Mouse (Mus musculus) layer of hippocampus, adult 2 months (tissue): ENCODE measurements at regions not wholly inside any gene's neighbourhood (a gene's known extent, or its start where the extent isn't known, plus 50 kb on each side); places are given as distances from the start of the nearest gene placed in this dataset.
"Not testable (repeated sequence)": the region's sequence is repeated elsewhere in the genome, so short reads cannot be mapped to it uniquely, and the experiment has no call there.

Source experiments
- DNase-seq, 2 experiments: peaks; one replicate each; pipeline ENCODE4 v3.0.0; 2022; ENCODE audit warnings: low spot score in 2 of 2
- H3K27ac ChIP-seq: fragments of 200-600 bp; 2 replicates; pipeline ENCODE4 v1.8.1; 2022
- H3K4me3 ChIP-seq: fragments of 200-600 bp; 2 replicates; pipeline ENCODE4 v1.8.1; 2022; ENCODE audit warnings: mild to moderate bottlenecking
- CTCF ChIP-seq: fragments of 200-600 bp; conservative IDR thresholded peaks from 2 replicates; pipeline ENCODE4 v1.8.1; 2022; ENCODE audit warnings: antibody characterized with exemption, mild to moderate bottlenecking, moderate library complexity

DNA sequence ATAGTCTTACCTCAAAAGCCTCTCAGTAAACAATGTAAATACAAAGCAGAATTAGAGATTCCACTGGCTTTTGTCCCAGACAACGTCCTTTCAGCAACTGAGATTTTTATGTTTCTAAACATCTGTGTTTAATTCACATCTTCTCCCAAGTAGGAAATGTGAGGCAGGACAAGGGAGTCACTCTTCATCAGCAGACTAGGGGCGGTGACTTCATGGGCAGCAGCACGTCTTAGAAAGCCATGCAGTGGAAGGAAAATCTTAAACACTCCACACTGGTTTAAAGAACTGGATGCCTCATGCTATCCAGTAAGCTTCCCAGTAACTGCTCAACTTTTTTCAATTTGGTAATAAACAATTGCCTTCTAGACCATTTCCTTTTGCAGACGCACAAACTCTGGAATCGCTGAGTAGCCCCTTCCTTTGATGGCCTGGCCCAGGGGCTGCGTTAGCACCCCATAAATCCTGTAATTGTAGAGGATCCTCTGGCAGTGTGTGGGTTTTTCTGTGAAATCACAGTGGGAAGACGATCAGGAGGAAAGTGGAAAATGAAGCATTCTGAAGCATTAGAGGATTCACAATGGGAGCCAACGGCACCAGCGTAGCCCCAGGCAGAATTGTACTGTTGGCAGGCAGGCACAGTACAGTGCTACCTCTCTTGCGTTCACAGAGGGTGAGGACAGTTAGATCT is 1096.4 kb downstream of the A830018L16Rik start:
- Histone ChIP-seq H3K27ac (no peak overlapping the region), H3K4me3 (no peak overlapping the region)
- no peak for TF ChIP-seq CTCF
- DNase-seq = no peak

DNA sequence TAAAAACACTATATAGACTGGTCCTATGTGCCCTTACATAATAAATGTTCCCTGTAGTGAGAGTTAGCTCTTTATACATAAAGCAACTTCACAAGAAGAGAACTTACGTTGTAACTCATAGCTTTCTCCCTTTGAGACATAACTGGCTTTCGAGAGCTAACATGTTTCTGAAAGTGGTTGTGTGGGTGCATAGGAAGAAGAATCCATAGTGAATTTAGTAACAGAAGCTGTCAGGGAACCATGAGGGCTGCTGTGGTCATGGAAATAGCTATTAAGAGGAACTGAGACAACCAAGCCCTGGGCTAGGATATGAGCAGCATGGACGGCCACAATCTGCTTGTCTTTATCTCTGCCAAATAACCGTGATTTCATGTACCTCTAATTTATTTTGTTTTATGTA is 1105.7 kb downstream of the A830018L16Rik start:
- no peak for DNase-seq
- TF ChIP-seq CTCF = no peak
- no peak overlapping the region for H3K27ac ChIP-seq
- H3K4me3 ChIP-seq = no peak overlapping the region

DNA sequence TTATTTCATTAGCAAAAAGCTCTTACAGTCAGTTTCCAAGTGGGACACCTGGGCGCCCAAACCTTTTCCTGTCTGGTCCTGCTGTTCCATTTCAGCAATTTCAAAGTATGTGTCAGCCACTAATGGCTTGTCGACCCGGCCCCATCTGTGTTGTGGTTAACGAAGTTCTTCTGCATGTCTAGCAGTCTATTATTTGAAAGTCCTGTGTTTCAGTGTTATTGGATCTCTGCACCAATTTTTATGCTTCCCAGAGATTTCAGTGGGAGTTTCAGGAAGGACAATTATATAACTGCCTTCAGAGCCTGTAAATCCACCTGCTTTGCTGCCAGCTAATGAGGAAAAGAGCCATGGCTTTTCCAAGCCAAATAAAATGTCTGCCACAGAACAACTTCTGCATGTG is 1142.0 kb downstream of the A830018L16Rik start:
- Histone ChIP-seq H3K4me3 (no peak overlapping the region), H3K27ac (peak overlapping the region; percentile 2; the same call in 1 of the 2 replicates)
- peak in 1 of 2 experiments; percentile 37 for DNase-seq
- no peak for TF ChIP-seq CTCF

DNA sequence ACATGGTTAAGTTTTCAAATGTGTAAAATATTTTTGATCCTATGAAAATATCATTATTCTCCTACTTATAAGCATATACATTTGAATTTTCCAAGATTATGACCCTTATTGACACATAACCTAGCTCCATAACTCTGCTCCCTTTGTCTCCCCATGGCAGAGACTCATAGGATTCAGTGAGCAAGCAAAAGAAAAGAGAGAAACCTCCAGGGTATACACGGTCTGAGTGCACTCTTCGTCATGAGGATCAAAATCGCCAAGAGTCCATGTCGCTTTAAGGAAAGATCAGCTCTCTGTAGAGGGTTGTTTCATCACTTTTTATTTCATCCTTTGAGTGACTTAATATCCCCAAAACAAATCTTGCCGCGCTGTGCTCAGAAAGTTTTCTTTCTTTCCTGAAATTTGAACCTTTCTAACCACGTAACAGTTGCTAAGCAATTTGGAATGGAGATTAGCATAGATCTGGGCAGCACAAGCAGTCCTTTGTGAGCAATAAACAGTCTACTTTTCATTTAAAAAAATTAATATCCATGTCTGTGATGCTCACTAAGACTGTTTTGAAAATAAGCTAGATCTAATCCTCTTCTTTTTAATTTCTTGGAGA is 1158.0 kb downstream of the A830018L16Rik start:
- no peak for DNase-seq
- Histone ChIP-seq H3K4me3 (peak overlapping the region; percentile 19; the same call in 1 of the 2 replicates), H3K27ac (0 out of 2 replicates have a peak overlapping the region, but pooled peaks have one; percentile 24)
- no peak for TF ChIP-seq CTCF

DNA sequence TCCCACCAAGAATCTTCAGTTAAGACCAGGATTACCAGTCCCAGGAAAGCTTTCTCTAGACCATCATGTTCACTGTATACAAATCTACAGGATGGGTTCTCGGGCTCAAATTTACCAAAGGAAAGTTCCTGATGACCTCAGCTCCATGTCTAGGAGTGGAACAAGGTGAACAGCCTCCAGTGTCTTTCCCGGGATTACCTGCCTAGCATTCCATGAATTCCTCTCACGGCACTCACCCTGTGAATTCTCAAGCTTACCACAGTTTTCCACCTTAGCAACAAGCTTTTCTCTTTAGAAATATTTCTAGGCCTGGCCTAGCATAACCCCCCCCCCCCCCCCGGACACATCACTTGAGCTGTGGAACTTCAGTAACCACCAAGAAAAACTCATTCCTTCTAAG is 1158.9 kb downstream of the A830018L16Rik start:
- Histone ChIP-seq H3K27ac (no peak overlapping the region), H3K4me3 (no peak overlapping the region)
- no peak for DNase-seq
- TF ChIP-seq CTCF = no peak

DNA sequence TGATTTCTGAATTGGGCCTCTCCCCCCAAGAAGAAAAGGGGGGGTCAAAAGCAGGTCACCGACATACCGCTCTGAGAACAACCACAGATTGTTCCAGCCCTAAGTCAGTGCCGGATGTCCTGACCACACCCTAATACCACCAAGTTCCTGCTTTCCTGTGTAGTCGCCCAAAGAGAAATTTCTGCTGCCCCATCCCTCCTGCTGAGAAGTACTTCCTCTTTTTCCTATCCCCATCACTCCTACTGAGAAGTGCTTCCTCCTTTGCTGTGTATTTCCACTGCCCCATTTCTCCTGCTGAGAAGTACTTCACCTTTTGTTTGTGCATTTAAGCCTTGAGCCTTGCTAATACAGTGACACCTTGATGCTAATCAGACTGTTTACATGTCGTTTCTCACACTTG is 1160.4 kb downstream of the A830018L16Rik start:
- Histone ChIP-seq H3K27ac (no peak overlapping the region), H3K4me3 (no peak overlapping the region)
- TF ChIP-seq CTCF = no peak
- DNase-seq = no peak

DNA sequence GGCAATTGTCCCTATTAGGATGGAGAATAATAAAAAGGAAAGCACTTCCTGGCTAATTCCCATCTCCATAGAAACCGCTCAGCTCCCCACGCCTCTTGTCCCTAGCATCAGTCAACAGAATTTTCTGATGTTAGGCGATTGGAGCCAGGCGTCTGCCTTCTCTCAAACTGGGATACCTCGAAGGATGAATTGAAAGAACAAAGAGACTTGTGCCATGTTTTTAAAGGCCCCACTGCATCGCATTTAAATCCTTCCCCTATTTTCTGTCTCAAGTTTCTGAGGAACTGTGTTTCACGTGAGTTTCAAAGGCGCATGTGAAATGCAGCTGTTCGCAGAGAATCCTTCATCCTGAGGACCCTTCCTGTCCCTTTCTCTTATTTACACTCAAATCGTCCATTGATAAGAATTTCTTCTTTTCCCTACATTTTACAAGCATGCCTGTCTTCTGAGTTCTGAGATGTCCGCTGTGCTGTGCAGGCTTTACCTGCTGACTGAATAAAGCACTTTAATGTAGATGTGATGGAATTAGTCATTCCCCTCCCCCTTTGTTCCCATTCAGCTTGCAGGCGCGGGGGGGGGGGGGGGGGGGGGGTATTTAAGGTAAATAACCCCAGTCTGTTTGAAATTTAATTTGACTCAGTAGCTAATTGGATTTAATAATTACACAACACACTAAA is 1163.3 kb downstream of the A830018L16Rik start:
- no peak for TF ChIP-seq CTCF
- peak in 1 of 2 experiments; percentile 10 for DNase-seq
- H3K4me3 ChIP-seq = no peak overlapping the region; the same call in 1 of the 2 replicates
- no peak overlapping the region for H3K27ac ChIP-seq

DNA sequence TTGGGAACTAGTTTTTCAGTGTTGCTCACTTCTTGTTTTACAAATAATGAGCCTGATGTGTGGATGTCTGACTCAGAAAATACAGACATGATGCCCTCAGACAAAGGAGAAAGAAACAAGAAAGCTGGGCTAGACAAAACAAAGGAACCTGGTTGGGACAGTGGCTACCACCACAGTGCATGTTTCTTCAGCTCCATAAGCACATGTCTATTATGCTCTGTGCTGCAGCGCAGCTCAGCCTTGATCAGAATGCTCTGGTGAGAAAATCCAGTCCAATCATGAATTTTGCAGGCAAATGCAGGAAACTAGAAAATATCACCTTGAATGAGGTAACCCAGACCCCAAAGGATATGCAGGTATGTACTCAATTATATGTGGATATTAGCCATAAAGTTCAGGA is 1164.1 kb downstream of the A830018L16Rik start:
- DNase-seq = no peak
- no peak overlapping the region for H3K4me3 ChIP-seq
- H3K27ac ChIP-seq = no peak overlapping the region
- no peak for TF ChIP-seq CTCF

DNA sequence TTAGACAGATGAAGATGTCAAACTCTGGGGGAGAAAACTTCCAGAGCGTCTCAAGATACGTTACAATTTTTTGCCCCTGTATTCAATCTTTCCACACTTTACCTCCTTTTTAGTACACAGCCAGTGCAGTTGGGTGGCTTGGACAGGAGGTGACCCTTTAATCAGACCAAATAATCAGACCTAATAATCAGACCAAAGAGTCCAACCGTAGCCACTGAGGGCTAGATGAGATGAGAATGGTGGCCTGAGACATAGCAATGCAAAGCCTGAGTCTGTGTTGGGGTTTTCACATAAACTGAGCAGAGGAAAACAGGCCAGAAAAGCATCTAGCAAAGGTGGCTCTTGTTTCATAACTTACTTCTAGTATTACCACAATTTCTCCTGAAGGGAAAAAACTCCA is 1169.1 kb downstream of the A830018L16Rik start:
- H3K4me3 ChIP-seq = no peak overlapping the region
- no peak for TF ChIP-seq CTCF
- no peak for DNase-seq
- no peak overlapping the region for H3K27ac ChIP-seq

DNA sequence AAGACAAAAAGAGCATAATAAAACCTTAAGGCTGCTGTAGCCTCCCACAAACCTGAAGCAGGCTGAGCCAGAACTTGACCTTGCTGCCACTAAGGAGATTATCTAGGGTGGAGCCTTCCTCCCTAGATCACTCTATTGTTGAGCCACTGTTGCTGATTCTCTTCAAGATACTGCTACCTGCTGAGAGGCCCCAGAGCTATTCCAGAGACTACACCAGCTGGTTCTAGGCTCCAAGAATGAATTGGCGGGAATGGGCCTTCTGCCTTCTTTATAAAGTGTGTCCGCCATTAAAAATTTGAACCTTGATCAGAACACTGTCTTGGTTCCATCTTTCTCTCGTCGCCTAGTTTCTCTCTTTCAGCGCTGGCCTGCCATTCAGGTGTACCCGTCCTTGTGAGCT is 1173.1 kb downstream of the A830018L16Rik start:
- not testable (repeated sequence) for H3K4me3 ChIP-seq, DNase-seq, H3K27ac ChIP-seq

DNA sequence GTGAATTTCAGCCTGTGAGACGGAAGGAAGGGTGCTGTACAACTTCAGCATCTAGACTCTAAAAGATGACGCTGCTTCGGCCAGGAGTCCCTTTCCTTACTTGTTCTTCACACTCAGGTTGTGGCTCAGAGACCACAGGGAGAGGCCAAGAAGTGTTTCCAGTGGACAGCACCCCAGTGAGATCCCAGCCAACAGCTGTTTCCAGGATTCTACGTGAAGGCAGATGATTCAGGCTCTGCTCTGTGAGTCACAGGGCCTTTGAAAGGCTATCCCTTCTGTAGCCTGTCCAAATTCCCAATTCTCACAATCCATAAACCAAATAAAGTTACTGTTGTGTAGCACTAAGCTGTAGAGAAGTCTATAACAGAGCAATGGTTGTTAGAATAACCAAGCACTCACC is 1198.2 kb downstream of the A830018L16Rik start:
- no peak for DNase-seq
- Histone ChIP-seq H3K4me3 (no peak overlapping the region), H3K27ac (no peak overlapping the region)
- no peak for TF ChIP-seq CTCF

DNA sequence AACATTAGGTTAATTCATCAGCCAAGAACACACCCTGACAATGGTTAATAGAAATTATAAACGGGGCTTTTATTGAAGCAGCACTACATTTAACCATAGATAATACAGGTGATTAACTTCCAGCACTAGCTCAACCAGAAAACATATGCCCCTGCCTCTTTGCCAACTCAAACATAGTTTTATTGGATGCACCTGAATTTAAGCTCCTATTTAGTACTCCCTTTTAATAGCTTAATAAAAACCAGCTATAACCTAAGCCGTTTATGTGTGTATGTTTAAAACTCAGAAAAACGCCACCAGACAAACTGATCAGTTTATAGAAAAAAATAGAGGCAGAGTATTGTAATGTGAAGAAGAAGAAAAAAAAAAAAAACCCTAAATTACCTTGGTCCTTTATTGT is 1201.4 kb downstream of the A830018L16Rik start:
- DNase-seq = no peak
- H3K27ac ChIP-seq = no peak overlapping the region
- no peak for TF ChIP-seq CTCF
- H3K4me3 ChIP-seq = no peak overlapping the region

DNA sequence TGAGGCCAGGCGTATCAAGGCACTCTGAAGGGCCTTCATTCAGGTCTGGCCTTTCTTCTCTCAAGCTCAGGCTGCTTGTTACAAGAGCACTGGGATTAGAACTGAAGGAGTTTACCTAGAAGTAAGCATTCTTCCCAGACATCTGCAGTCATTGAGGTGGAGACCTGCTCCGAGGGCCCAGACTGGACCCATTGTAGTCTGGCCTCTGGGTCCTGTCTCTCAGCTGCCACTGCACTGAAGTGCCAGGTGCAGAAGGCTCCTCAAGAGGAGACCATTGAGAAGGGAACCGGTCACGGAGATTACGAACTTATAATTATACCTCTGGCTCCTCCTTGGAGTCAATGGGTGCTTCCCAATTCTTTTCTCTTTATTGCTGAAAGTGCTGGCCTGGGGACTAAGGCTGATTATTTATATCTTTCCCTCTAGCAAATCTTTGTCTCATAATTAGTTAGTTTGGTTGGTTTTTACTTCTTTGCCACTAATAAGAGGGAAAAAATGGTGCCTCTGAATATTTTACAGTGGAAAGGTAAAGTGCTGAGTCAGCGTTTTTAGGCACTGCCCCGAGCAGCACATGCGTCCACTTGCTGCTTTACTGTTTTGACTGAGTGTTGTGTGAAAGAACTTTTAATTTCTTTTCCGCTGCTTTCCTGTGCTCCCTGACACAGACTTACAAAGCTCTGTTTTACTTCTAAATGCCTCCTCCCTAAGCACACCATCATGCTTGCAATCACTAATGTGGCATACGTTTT is 1202.0 kb downstream of the A830018L16Rik start:
- DNase-seq = no peak

More for the DNA sequence above, 1202.0 kb downstream of the A830018L16Rik start:
- Histone ChIP-seq H3K27ac (no peak overlapping the region), H3K4me3 (no peak overlapping the region)
- TF ChIP-seq CTCF = no peak
